Mouse (Mus musculus) limb, embryonic 15.5 days (tissue): Measurements from ENCODE around the gene Csf2rb. TPM values are rescaled to one million over a fixed set of nuclear protein-coding genes. Genes with fewer than 3 reads are reported as not detected.

ENCODE experiments used
- ATAC-seq: fragments of 200-750 bp; cut with Nextera tagmentation; 2 replicates; pipeline ENCODE4 v1.8.0; 2017; ENCODE audit warnings: low read depth, moderate TSS enrichment; ENCODE audit not compliant: insufficient number of reproducible peaks, low FRiP score, low TSS enrichment
- H3K27ac ChIP-seq: fragments of 300-500 bp; sonication (generic); 2 replicates; pipeline ENCODE4 v1.5.1; 2015; ENCODE audit warnings: moderate library complexity, mild to moderate bottlenecking, inconsistent platforms
- H3K27me3 ChIP-seq: fragments of 300-500 bp; sonication (generic); 2 replicates; pipeline ENCODE4 v1.6.1; 2015; ENCODE audit warnings: inconsistent platforms
- H3K36me3 ChIP-seq: fragments of 300-500 bp; sonication (generic); 2 replicates; pipeline ENCODE4 v1.6.1; 2015; ENCODE audit warnings: inconsistent platforms
- H3K4me1 ChIP-seq: fragments of 300-500 bp; sonication (generic); 2 replicates; pipeline ENCODE4 v1.6.1; 2015; ENCODE audit warnings: inconsistent platforms
- H3K4me2 ChIP-seq: fragments of 300-500 bp; sonication (generic); 2 replicates; pipeline ENCODE4 v1.6.1; 2015; ENCODE audit warnings: mild to moderate bottlenecking, inconsistent platforms
- H3K4me3 ChIP-seq: fragments of 300-500 bp; sonication (generic); 2 replicates; pipeline ENCODE4 v1.5.1; 2015; ENCODE audit warnings: mild to moderate bottlenecking, inconsistent platforms
- H3K9ac ChIP-seq: fragments of 300-500 bp; sonication (generic); 2 replicates; pipeline ENCODE4 v1.6.1; 2015; ENCODE audit warnings: inconsistent platforms
- H3K9me3 ChIP-seq: fragments of 300-500 bp; sonication (generic); 2 replicates; pipeline ENCODE4 v1.6.1; 2016; ENCODE audit warnings: inconsistent platforms
- WGBS: fragments of 180-500 bp; shearing (Covaris S2); methylation state at CpG from one replicate; pipeline ENCODE4 v1.1.7; 2015; 5-methylcytosine and 5-hydroxymethylcytosine counted together
- polyA plus RNA-seq: library from polyadenylated mRNA; unstranded; fragments of >200 nt; fragmentation: Nextera tagmentation; extraction: Ambion mirVana; gene quantifications from 2 replicates; pipeline ENCODE4 v1.2.1, GENCODE M21; 2015

Gene Csf2rb
- polyA plus RNA-seq, 1 experiment from 2014 or later, result 5.6 TPM

- Histone ChIP-seq H3K27me3 (peaks cover 10% of the 10 kb centered on the region), H3K9ac (no peak overlapping the region), H3K4me1 (no peaks in the 10 kb centered on the region), H3K9me3 (no peaks in the 10 kb centered on the region), H3K27ac (no peak overlapping the region), H3K36me3 (no peaks in the 10 kb centered on the region), H3K4me3 (no peak overlapping the region), H3K4me2 (no peak overlapping the region)
- no peak for ATAC-seq
- WGBS, result 37% methylated on average over 2 of the region's 2 CpGs
Measured at GRCm38 (mm10) chr15:78365916-78366315, 40.4 kb downstream of the Csf2rb start.

GRCm38 (mm10) chr15:78366875-78367274 lies 41.3 kb downstream of the Csf2rb start:
- Histone ChIP-seq H3K4me1 (no peaks in the 10 kb centered on the region), H3K4me2 (no peak overlapping the region), H3K9ac (no peak overlapping the region), H3K9me3 (no peaks in the 10 kb centered on the region), H3K27me3 (peaks cover 10% of the 10 kb centered on the region), H3K4me3 (no peak overlapping the region), H3K36me3 (no peaks in the 10 kb centered on the region), H3K27ac (no peak overlapping the region)
- ATAC-seq, result no peak
- WGBS, result 68% methylated on average over 8 of the region's 8 CpGs

- no peak overlapping the region for H3K4me2 ChIP-seq
- no peak overlapping the region for H3K4me3 ChIP-seq
- H3K27me3 ChIP-seq, result peaks cover 10% of the 10 kb centered on the region
- no peak overlapping the region for H3K27ac ChIP-seq
- 57% methylated on average over 3 of the region's 3 CpGs for WGBS
- ATAC-seq, result no peak
- H3K9me3 ChIP-seq, result no peaks in the 10 kb centered on the region
- no peaks in the 10 kb centered on the region for H3K4me1 ChIP-seq
- no peaks in the 10 kb centered on the region for H3K36me3 ChIP-seq
- no peak overlapping the region for H3K9ac ChIP-seq
Measured at GRCm38 (mm10) chr15:78367811-78368210, 42.3 kb downstream of the Csf2rb start.

GRCm38 (mm10) chr15:78368926-78369346 lies 43.4 kb downstream of the Csf2rb start:
- no peak for ATAC-seq
- Histone ChIP-seq H3K27ac (no peak overlapping the region), H3K4me3 (no peak overlapping the region), H3K4me2 (no peak overlapping the region), H3K36me3 (no peaks in the 10 kb centered on the region), H3K9me3 (no peaks in the 10 kb centered on the region), H3K4me1 (no peaks in the 10 kb centered on the region), H3K9ac (no peak overlapping the region), H3K27me3 (peaks cover 10% of the 10 kb centered on the region)
- 11% methylated on average over 8 of the region's 8 CpGs for WGBS

- H3K27me3 ChIP-seq, result peaks cover 10% of the 10 kb centered on the region
- 77% methylated on average over 1 of the region's 1 CpGs for WGBS
- no peak for ATAC-seq
- no peak overlapping the region for H3K9ac ChIP-seq
- H3K27ac ChIP-seq, result no peak overlapping the region
- no peaks in the 10 kb centered on the region for H3K4me1 ChIP-seq
- H3K4me3 ChIP-seq, result no peak overlapping the region
- no peaks in the 10 kb centered on the region for H3K36me3 ChIP-seq
- H3K9me3 ChIP-seq, result no peaks in the 10 kb centered on the region
- no peak overlapping the region for H3K4me2 ChIP-seq
Measured at GRCm38 (mm10) chr15:78369641-78370040, 44.1 kb downstream of the Csf2rb start.

GRCm38 (mm10) chr15:78372796-78373195 lies 47.2 kb downstream of the Csf2rb start:
- no peak overlapping the region for H3K27ac ChIP-seq
- no peaks in the 10 kb centered on the region for H3K9me3 ChIP-seq
- WGBS, result 53% methylated on average over 3 of the region's 3 CpGs
- no peak for ATAC-seq
- H3K9ac ChIP-seq, result no peak overlapping the region
- H3K27me3 ChIP-seq, result peaks cover 7% of the 10 kb centered on the region
- H3K36me3 ChIP-seq, result no peaks in the 10 kb centered on the region
- no peak overlapping the region for H3K4me2 ChIP-seq
- no peaks in the 10 kb centered on the region for H3K4me1 ChIP-seq
- no peak overlapping the region for H3K4me3 ChIP-seq

- 59% methylated on average over 3 of the region's 3 CpGs for WGBS
- H3K4me3 ChIP-seq, result no peak overlapping the region
- no peak for ATAC-seq
- H3K9ac ChIP-seq, result no peak overlapping the region
- no peak overlapping the region for H3K27ac ChIP-seq
- no peaks in the 10 kb centered on the region for H3K4me1 ChIP-seq
- H3K9me3 ChIP-seq, result no peaks in the 10 kb centered on the region
- H3K4me2 ChIP-seq, result no peak overlapping the region
- H3K36me3 ChIP-seq, result no peaks in the 10 kb centered on the region
- H3K27me3 ChIP-seq, result peaks cover 7% of the 10 kb centered on the region
Measured at GRCm38 (mm10) chr15:78374204-78374603, 48.7 kb downstream of the Csf2rb start.

- H3K4me2 ChIP-seq, result no peak overlapping the region
- 80% methylated on average over 10 of the region's 10 CpGs for WGBS
Measured at GRCm38 (mm10) chr15:78377859-78378258, 52.3 kb downstream of the Csf2rb start.

GRCm38 (mm10) chr15:78378556-78378955 lies 53.0 kb downstream of the Csf2rb start:
- 80% methylated on average over 10 of the region's 10 CpGs for WGBS
- Histone ChIP-seq H3K4me1 (no peaks in the 10 kb centered on the region), H3K36me3 (no peaks in the 10 kb centered on the region), H3K27me3 (no peaks in the 10 kb centered on the region), H3K27ac (no peak overlapping the region), H3K4me2 (no peak overlapping the region), H3K9ac (no peak overlapping the region), H3K4me3 (no peak overlapping the region), H3K9me3 (no peaks in the 10 kb centered on the region)
- ATAC-seq, result no peak

More at GRCm38 (mm10) chr15:78377859-78378258, 52.3 kb downstream of the Csf2rb start:
- Histone ChIP-seq H3K27ac (no peak overlapping the region), H3K4me3 (no peak overlapping the region), H3K27me3 (no peaks in the 10 kb centered on the region), H3K36me3 (no peaks in the 10 kb centered on the region), H3K9ac (no peak overlapping the region), H3K4me1 (no peaks in the 10 kb centered on the region), H3K9me3 (no peaks in the 10 kb centered on the region)
- no peak for ATAC-seq

- Histone ChIP-seq H3K4me3 (no peak overlapping the region), H3K36me3 (no peaks in the 10 kb centered on the region), H3K4me1 (no peaks in the 10 kb centered on the region; the same call in 1 of the 2 replicates), H3K9me3 (no peaks in the 10 kb centered on the region), H3K9ac (no peak overlapping the region), H3K27me3 (no peaks in the 10 kb centered on the region), H3K27ac (no peak overlapping the region), H3K4me2 (no peak overlapping the region)
- WGBS, result 70% methylated on average over 2 of the region's 2 CpGs
- no peak for ATAC-seq
Measured at GRCm38 (mm10) chr15:78380208-78380607, 54.7 kb downstream of the Csf2rb start.

- H3K36me3 ChIP-seq, result no peaks in the 10 kb centered on the region
- H3K4me3 ChIP-seq, result no peak overlapping the region
- whole genome bisulfite sequencing, result 70% methylated on average over 4 of the region's 4 CpGs
- no peak for ATAC-seq
- H3K4me1 ChIP-seq, result no peaks in the 10 kb centered on the region; the same call in 1 of the 2 replicates
- no peak overlapping the region for H3K9ac ChIP-seq
- no peaks in the 10 kb centered on the region for H3K27me3 ChIP-seq
- no peak overlapping the region for H3K4me2 ChIP-seq
- no peaks in the 10 kb centered on the region for H3K9me3 ChIP-seq
- H3K27ac ChIP-seq, result no peak overlapping the region
Measured at GRCm38 (mm10) chr15:78380741-78381140, 55.2 kb downstream of the Csf2rb start.

- no peak for ATAC-seq
Measured at GRCm38 (mm10) chr15:78382115-78382514, 56.6 kb downstream of the Csf2rb start.

More at GRCm38 (mm10) chr15:78382115-78382514, 56.6 kb downstream of the Csf2rb start:
- 87% methylated on average over 4 of the region's 4 CpGs for WGBS
- Histone ChIP-seq H3K4me2 (no peak overlapping the region), H3K36me3 (no peaks in the 10 kb centered on the region), H3K4me3 (no peak overlapping the region), H3K9ac (no peak overlapping the region), H3K27me3 (no peaks in the 10 kb centered on the region), H3K4me1 (no peaks in the 10 kb centered on the region; the same call in 1 of the 2 replicates), H3K27ac (no peak overlapping the region), H3K9me3 (no peaks in the 10 kb centered on the region)
